Mouse (Mus musculus): ENCODE data around the gene S100z.

The S100z gene

GRCm38 (mm10) chr13:95444824-95445223 is 33.7 kb downstream of the S100z start, which contains the start of gene Crhbp:
TSS of gene Crhbp (minus strand) at chr13:95444924.
- no peak for DNase-seq (ENCODE audit: extremely low spot score)

GRCm38 (mm10) chr13:95444291-95444690 is 34.2 kb downstream of the S100z start:
- peak; percentile 14 for DNase-seq (ENCODE audit: extremely low spot score)

- peak; percentile 58 for DNase-seq (ENCODE audit: extremely low spot score)
These were observed 34.9 kb downstream of the S100z start for GRCm38 (mm10) chr13:95443376-95444233.

- DNase-seq (ENCODE audit: extremely low spot score), result no peak
These were observed 35.6 kb downstream of the S100z start for GRCm38 (mm10) chr13:95442901-95443300.

GRCm38 (mm10) chr13:95439569-95439968 is 39.0 kb downstream of the S100z start:
- DNase-seq (ENCODE audit: extremely low spot score), result no peak

GRCm38 (mm10) chr13:95431760-95432159 is 46.8 kb downstream of the S100z start:
- no peak for DNase-seq (ENCODE audit: extremely low spot score)

GRCm38 (mm10) chr13:95427499-95427898 is 51.0 kb downstream of the S100z start:
- DNase-seq (ENCODE audit: extremely low spot score), result no peak
